Mouse (Mus musculus): ENCODE data around the gene Pias4.

GRCm38 (mm10) chr10:81196470-81197065 lies 28.8 kb upstream of the Pias4 start:
- no peak for TF ChIP-seq TCF12 (IDR thresholded peaks at IDR 0.05; ENCODE audit: insufficient read depth, poor library complexity, severe bottlenecking)
- TF ChIP-seq MYOD1 (IDR thresholded peaks at IDR 0.05; ENCODE audit: control insufficient read depth in 1 of 3, insufficient read length in 2 of 3, low read depth in 2 of 3), result peak in 2 of 3 experiments; percentile 5 to 70
- TF ChIP-seq MAX (IDR thresholded peaks at IDR 0.05; ENCODE audit: low read depth), result no peak

Data from myocyte (in vitro differentiated cells).